Mouse (Mus musculus): Measurements from ENCODE around the gene Prr12. TPM values are rescaled to one million over a fixed set of nuclear protein-coding genes. Genes with fewer than 3 reads are reported as not detected.

Gene Prr12
- polyA plus RNA-seq, 1 experiment from 2014 or later = 14.9 TPM

DNA sequence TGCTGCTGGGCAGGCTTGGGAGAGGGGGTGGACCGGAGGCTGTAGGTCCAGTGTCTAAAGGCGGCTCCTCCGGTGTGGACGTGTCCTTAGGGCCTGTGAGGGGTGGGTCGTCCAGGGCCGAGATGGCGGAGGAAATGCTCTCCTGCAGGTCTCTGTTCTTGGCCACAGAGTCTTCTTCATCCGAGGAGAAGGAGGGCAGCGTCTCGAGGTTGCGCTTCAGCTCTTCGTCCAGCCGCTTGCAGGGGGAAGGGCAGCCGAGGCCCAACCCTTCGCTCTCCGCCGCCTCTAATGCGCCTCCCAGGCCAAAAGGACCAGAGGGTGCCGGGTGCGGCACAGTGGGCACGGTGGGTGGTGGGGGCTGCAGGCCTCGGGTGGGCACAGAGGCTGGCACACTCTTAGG is 6.9 kb downstream of the Prr12 start:
- H3K27ac ChIP-seq = no peak overlapping the region
- H3K4me3 ChIP-seq = no peak overlapping the region
- H3K9me3 ChIP-seq (replicated peaks) = no peaks in the 10 kb centered on the region
- no peak overlapping the region for H3K9ac ChIP-seq
- H3K4me1 ChIP-seq = peaks cover 13% of the 10 kb centered on the region
- 93% methylated on average over 22 of the region's 22 CpGs for WGBS
- H3K4me2 ChIP-seq = no peak overlapping the region
- peaks cover 97% of the 10 kb centered on the region for H3K36me3 ChIP-seq (ENCODE audit: poor library complexity, severe bottlenecking)
- no peaks in the 10 kb centered on the region for H3K27me3 ChIP-seq
- ATAC-seq = no peak

DNA sequence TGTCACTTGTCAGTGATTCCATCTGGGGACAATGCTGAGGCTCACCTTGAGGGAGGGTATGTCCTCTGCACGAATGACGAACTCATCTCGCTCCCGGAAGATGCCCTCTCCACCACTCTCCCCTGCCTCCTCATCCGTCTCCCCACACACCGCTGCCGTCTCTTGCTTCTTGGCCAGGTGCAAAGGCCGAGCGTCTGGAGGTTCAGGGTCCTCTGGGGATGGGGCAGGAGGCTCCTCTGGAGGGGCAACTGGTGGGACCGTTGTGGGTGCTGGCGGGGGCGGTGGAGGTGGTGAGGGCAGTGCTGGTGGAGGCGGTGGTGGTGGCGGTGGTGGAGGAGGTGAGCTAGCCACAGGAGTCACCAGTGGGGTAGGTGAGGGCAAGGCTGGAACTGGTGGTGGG is 9.4 kb downstream of the Prr12 start:
- no peaks in the 10 kb centered on the region for H3K27me3 ChIP-seq
- H3K27ac ChIP-seq = no peak overlapping the region
- H3K36me3 ChIP-seq (ENCODE audit: poor library complexity, severe bottlenecking) = peaks cover 99% of the 10 kb centered on the region
- 96% methylated on average over 11 of the region's 14 CpGs for WGBS
- no peak overlapping the region for H3K9ac ChIP-seq
- no peak overlapping the region for H3K4me3 ChIP-seq
- no peaks in the 10 kb centered on the region for H3K9me3 ChIP-seq (replicated peaks)
- H3K4me1 ChIP-seq = peaks cover 3% of the 10 kb centered on the region; the same call in 1 of the 2 replicates
- no peak for ATAC-seq
- H3K4me2 ChIP-seq = no peak overlapping the region

DNA sequence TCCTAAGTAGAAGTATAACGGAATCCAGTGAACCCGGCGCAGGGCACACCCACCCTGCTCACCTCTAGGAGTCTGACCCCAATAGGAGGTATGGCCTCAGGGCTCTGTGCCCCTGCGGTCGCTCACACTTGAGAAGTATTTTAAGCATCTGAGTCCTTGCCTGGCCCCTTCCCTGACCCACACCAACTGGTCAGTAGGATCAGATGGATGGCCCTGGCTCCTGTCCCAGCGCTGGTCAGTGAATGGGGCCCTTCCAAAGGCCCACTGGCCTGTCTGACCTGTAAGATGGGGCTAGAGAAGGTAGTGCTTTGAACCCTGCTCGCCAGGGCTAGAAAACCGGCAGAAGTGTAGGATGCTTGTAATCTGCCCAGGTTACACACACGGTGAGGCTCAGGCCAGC is 11.8 kb downstream of the Prr12 start:
- Histone ChIP-seq H3K36me3 (ENCODE audit: poor library complexity, severe bottlenecking) (peaks cover 99% of the 10 kb centered on the region), H3K4me2 (no peak overlapping the region), H3K9me3 (replicated peaks) (no peaks in the 10 kb centered on the region), H3K9ac (no peak overlapping the region), H3K27ac (no peak overlapping the region), H3K27me3 (no peaks in the 10 kb centered on the region), H3K4me3 (no peak overlapping the region), H3K4me1 (no peaks in the 10 kb centered on the region)
- ATAC-seq = no peak
- 91% methylated on average over 9 of the region's 9 CpGs for WGBS

DNA sequence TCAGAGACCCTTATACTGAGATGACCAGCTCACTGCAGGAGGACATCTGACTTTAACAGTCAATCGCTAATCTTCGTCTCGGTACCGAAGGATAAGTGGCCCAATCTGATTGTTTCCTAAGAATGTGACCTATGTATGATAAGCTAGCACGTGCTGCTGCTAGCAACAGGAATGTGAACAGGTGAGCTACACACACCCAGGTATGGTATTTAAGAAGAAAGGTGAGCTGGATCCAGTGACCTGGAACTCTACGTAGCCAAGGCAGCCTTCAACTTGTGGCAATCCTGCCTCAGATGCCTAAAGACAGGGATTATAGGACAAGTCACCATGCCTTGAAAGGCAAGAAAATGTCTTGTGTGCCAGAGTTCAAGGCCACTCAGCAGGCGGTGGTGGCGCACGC is 14.3 kb downstream of the Prr12 start:
- H3K36me3 ChIP-seq (ENCODE audit: poor library complexity, severe bottlenecking) = peaks cover 99% of the 10 kb centered on the region
- no peak overlapping the region for H3K4me3 ChIP-seq
- no peak overlapping the region for H3K4me2 ChIP-seq
- H3K9ac ChIP-seq = no peak overlapping the region
- no peak for ATAC-seq
- H3K27ac ChIP-seq = no peak overlapping the region
- no peaks in the 10 kb centered on the region for H3K9me3 ChIP-seq (replicated peaks)
- H3K4me1 ChIP-seq = no peaks in the 10 kb centered on the region
- H3K27me3 ChIP-seq = no peaks in the 10 kb centered on the region
- 96% methylated on average over 9 of the region's 9 CpGs for WGBS

DNA sequence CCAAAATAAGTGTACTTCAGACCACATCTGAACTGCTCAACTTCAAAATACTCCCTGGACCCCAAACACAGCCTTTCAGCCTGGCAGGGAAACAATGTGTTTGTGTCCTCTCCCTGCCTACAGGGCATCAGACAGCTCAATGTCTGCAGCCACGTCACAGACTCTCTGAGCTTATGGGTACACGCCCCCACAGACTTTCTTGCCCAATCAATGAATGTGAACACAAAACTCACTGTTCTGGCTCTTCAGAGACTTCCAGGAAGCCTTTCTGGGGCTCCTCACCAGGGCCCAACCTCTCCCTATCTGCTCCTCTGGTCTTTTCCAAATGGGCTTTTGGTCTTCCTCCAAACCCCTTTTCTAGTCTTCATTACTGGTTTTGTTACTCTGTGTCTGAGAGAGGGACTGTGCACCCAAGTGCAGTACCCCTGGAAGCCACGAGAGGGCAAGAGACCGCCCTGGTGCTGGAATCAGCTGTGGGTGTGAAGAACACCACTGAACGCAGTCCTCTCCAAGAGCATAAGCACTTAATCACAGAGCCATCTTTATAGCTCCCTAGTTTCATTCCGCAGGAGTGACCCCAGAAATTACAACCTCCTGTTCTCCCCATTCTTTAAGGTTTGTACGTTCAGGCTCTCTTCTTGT is 14.8 kb downstream of the Prr12 start:
- Histone ChIP-seq H3K9ac (no peak overlapping the region), H3K4me3 (no peak overlapping the region), H3K27me3 (no peaks in the 10 kb centered on the region), H3K4me2 (no peak overlapping the region), H3K36me3 (ENCODE audit: poor library complexity, severe bottlenecking) (peaks cover 99% of the 10 kb centered on the region), H3K27ac (no peak overlapping the region), H3K4me1 (no peaks in the 10 kb centered on the region), H3K9me3 (replicated peaks) (no peaks in the 10 kb centered on the region)
- no peak for ATAC-seq
- WGBS = 69% methylated on average over 7 of the region's 7 CpGs

DNA sequence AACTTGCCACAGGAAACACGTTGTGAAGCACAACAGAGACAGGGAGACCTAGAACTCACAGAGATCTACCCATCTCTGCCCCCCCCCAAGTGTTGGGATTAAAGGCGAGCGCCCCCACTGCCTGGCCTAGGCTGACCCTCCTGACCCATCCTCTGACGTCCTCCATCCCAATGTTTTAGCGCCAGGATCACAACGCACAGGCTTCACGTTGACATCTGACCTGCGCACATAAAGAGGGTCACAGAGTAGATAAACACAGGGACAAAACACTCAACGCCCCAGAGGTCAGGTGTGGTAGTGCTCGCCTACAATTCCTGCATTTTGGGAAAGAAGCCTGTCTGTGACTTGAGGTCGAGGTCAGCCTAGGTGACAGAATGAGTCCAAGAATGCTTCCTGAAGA is 16.0 kb downstream of the Prr12 start:
- no peak overlapping the region for H3K9ac ChIP-seq
- no peak for ATAC-seq
- H3K27ac ChIP-seq = no peak overlapping the region
- 95% methylated on average over 11 of the region's 11 CpGs for WGBS
- no peak overlapping the region for H3K4me3 ChIP-seq
- H3K9me3 ChIP-seq (replicated peaks) = no peaks in the 10 kb centered on the region
- H3K4me1 ChIP-seq = no peaks in the 10 kb centered on the region
- no peaks in the 10 kb centered on the region for H3K27me3 ChIP-seq
- H3K36me3 ChIP-seq (ENCODE audit: poor library complexity, severe bottlenecking) = peaks cover 99% of the 10 kb centered on the region
- H3K4me2 ChIP-seq = no peak overlapping the region

DNA sequence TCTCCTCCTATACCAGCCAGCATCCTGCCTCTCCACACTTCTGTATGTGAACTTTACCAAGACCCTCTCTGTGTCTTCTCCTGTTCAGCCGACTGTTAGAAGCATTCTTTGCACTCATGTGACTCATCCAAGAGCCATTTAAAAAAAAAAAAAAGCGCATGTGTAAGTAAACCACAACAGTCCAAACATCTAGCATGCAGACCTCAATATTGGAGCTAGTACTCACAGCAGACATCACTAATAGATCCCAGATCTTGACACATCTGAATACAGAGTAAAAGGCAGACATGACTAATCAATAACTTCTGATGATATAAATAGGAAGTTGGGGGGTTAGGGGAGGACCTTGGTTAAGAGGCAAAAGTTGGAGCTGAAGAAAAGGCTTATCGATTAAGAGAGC is 17.1 kb downstream of the Prr12 start:
- Histone ChIP-seq H3K36me3 (ENCODE audit: poor library complexity, severe bottlenecking) (peaks cover 99% of the 10 kb centered on the region), H3K27ac (no peak overlapping the region), H3K27me3 (no peaks in the 10 kb centered on the region), H3K4me3 (no peak overlapping the region), H3K9ac (no peak overlapping the region), H3K9me3 (replicated peaks) (no peaks in the 10 kb centered on the region), H3K4me1 (no peaks in the 10 kb centered on the region), H3K4me2 (no peak overlapping the region)
- WGBS = 95% methylated on average over 3 of the region's 3 CpGs
- ATAC-seq = no peak

DNA sequence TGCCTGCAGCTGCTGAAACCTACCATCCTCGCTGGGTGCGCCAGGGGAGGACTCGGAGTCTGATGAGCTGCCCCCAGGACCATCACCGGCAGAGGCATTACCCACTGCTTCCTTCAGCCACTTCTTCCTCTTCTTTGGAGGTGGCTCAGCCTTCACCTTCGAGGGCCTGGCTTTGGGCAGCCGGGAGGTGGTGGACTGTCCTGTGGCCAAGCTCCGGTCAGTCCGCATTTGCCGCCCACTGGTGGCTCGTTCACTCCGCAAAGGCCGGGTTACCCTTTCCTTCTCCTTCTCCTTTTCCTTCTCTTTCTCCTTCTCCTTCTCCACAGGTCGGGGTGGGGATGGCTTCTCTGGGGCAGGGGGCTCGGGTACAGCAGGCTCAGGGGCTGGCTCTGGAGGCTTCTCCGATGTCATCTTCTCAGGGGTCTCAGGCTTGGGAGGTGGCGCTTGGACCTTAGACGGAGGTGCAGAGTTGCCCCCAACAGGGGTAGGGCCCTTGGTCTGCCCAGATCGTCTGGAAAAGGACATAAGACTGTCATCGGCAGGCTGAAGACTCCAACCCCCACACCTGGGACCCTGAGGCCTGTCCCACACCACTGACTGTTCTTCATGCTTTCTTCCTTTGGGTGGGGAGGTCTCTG is 18.8 kb downstream of the Prr12 start:
- Histone ChIP-seq H3K27ac (no peak overlapping the region), H3K4me1 (no peaks in the 10 kb centered on the region), H3K9ac (no peak overlapping the region), H3K36me3 (ENCODE audit: poor library complexity, severe bottlenecking) (peaks cover 99% of the 10 kb centered on the region), H3K9me3 (replicated peaks) (no peaks in the 10 kb centered on the region), H3K4me2 (no peak overlapping the region), H3K4me3 (no peak overlapping the region), H3K27me3 (no peaks in the 10 kb centered on the region)
- no peak for ATAC-seq
- 94% methylated on average over 19 of the region's 19 CpGs for WGBS

DNA sequence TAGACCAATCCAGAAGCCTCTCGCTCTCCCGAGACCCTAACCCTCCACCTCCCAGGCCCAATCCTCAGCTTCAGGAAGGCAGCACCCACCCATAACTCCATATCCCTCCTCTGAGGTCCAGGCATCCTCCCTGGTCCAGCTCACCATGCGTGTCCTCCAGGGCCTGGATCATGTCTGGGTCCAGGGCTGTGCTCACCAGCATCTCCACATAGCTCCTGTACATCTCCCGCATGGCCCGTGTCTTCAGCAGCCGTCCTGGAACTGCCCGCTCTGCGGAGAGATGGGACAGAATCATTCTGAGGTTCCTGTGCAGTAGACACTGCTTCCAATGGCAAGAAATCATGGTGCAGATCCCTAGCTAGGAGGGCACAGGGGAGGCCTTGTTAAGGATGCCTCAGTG is 21.8 kb downstream of the Prr12 start:
- WGBS = 94% methylated on average over 8 of the region's 8 CpGs
- H3K27me3 ChIP-seq = no peaks in the 10 kb centered on the region
- no peaks in the 10 kb centered on the region for H3K4me1 ChIP-seq
- peaks cover 95% of the 10 kb centered on the region for H3K36me3 ChIP-seq (ENCODE audit: poor library complexity, severe bottlenecking)
- H3K4me2 ChIP-seq = no peak overlapping the region
- no peak overlapping the region for H3K9ac ChIP-seq
- no peaks in the 10 kb centered on the region for H3K9me3 ChIP-seq (replicated peaks)
- no peak for ATAC-seq
- no peak overlapping the region for H3K27ac ChIP-seq
- H3K4me3 ChIP-seq = no peak overlapping the region

DNA sequence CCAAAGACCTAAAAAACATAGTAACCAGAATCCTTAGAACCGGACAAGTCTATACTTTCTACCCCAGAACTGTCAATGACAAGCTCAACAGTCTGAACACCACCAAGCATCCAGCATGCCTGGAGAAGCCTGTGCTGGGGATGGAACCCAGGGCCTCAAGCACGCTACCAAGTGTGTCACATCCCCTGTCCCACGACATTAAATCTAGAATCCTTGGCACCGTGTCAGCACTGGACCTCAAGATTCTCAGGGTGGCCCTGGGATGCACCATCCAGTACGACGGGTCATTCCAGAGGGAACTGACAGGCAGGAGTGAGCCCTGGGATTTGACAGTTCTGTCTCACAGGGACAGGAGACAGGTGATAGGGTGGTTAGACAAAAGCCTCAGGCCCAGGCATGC is 22.7 kb downstream of the Prr12 start:
- Histone ChIP-seq H3K9ac (no peak overlapping the region), H3K27ac (no peak overlapping the region), H3K27me3 (no peaks in the 10 kb centered on the region), H3K4me1 (no peaks in the 10 kb centered on the region), H3K4me3 (no peak overlapping the region), H3K36me3 (ENCODE audit: poor library complexity, severe bottlenecking) (peaks cover 87% of the 10 kb centered on the region), H3K4me2 (no peak overlapping the region), H3K9me3 (replicated peaks) (no peaks in the 10 kb centered on the region)
- WGBS = 91% methylated on average over 6 of the region's 6 CpGs
- ATAC-seq = no peak

DNA sequence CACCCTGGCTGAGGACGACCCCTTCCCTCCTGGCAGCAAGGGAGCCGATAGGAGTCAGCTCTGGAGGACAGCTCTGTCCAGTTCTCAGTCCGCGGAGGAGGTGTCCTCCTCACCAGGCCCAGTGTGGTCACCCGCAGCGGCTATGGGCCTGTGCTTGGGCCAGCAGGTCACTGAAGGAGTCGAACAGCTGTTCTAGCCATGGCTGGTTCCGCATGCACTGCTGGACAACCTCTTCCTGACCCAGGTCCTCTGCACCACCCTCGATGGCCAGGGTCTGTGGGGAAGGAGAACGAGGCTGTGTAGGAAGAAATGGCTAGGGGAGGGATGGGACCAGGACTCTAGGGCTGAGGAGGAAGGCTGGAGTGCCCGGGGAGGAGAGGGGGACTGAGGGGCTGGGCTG is 24.3 kb downstream of the Prr12 start:
- Histone ChIP-seq H3K36me3 (ENCODE audit: poor library complexity, severe bottlenecking) (peaks cover 70% of the 10 kb centered on the region), H3K4me2 (no peak overlapping the region)

DNA sequence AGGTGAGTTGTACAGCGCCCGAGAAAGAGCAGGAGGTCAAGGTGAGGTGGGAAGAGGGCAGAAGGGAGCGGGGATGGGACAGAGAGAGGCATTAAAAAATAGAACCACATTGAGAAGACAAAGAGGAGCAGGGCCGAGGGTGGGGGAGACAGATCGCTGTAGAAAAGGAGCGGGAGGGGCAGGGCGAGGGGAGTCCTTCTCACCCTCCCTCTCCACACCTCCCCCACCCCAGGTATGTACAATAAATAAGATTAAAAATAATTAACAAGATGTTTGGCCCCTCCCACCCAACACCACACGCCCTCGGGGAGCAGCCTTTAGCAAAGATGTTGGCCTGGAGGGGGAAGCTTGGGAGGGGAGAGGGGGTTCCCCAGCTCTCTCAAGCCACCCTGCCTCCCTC is 24.9 kb downstream of the Prr12 start:
- ATAC-seq = no peak
- Histone ChIP-seq H3K4me2 (no peak overlapping the region), H3K27ac (no peak overlapping the region), H3K4me1 (no peaks in the 10 kb centered on the region), H3K36me3 (ENCODE audit: poor library complexity, severe bottlenecking) (peaks cover 64% of the 10 kb centered on the region), H3K4me3 (no peak overlapping the region), H3K9ac (no peak overlapping the region), H3K9me3 (replicated peaks) (no peaks in the 10 kb centered on the region), H3K27me3 (no peaks in the 10 kb centered on the region)
- 88% methylated on average over 9 of the region's 9 CpGs for WGBS

More for the DNA sequence above, 24.3 kb downstream of the Prr12 start:
- no peaks in the 10 kb centered on the region for H3K4me1 ChIP-seq
- no peak overlapping the region for H3K4me3 ChIP-seq
- ATAC-seq = no peak
- H3K27ac ChIP-seq = no peak overlapping the region
- no peaks in the 10 kb centered on the region for H3K9me3 ChIP-seq (replicated peaks)
- 95% methylated on average over 11 of the region's 11 CpGs for WGBS
- H3K27me3 ChIP-seq = no peaks in the 10 kb centered on the region
- no peak overlapping the region for H3K9ac ChIP-seq

DNA sequence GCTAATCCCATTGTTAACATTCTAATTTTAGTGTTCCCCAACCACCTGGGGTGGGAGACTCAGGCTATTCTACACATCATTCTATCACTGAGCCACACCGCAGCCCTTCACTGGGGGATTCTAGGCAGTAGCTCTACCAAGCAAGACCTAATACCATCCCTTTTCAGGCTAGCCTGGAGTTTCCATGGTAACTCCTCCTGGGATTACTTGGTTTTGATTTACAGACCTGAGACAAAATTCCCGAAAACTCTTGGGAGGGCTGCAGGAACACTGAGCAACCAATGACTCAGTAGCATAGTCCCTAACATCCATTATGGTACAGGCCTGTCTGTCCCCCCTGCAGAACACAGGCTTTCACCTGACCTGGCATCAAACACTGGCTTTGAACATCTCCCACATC is 26.4 kb downstream of the Prr12 start:
- no peaks in the 10 kb centered on the region for H3K27me3 ChIP-seq
- no peak overlapping the region for H3K9ac ChIP-seq
- 69% methylated on average over 2 of the region's 2 CpGs for WGBS
- no peak overlapping the region for H3K4me3 ChIP-seq
- no peak overlapping the region for H3K4me2 ChIP-seq
- ATAC-seq = no peak
- 0 out of 2 replicates have a peak overlapping the region, but pooled peaks have one; percentile 7 for H3K27ac ChIP-seq
- no peaks in the 10 kb centered on the region for H3K4me1 ChIP-seq
- H3K36me3 ChIP-seq (ENCODE audit: poor library complexity, severe bottlenecking) = peaks cover 49% of the 10 kb centered on the region
- H3K9me3 ChIP-seq (replicated peaks) = no peaks in the 10 kb centered on the region
